Mouse (Mus musculus): Measurements from ENCODE around the gene Hist1h2ad. TPM values are rescaled to one million over a fixed set of nuclear protein-coding genes. Genes with fewer than 3 reads are reported as not detected.
"Not testable (repeated sequence)": the region's sequence is repeated elsewhere in the genome, so short reads cannot be mapped to it uniquely, and the experiment has no call there.

Hist1h2ad gene
- total RNA-seq, 2 experiments from 2014 or later: 5.6 to 6.1 TPM

- DNase-seq (ENCODE audit: low spot score in 2 of 2): no peak
Measured at GRCm38 (mm10) chr13:23583387-23584068, 9.3 kb downstream of the Hist1h2ad start.

- no peak for DNase-seq (ENCODE audit: low spot score in 2 of 2)
Measured at GRCm38 (mm10) chr13:23584331-23584730, 10.2 kb downstream of the Hist1h2ad start.

GRCm38 (mm10) chr13:23585029-23585441 lies 10.9 kb downstream of the Hist1h2ad start:
- DNase-seq (ENCODE audit: low spot score in 2 of 2): peak; percentile 53 to 54

- peak; percentile 52 to 59 for DNase-seq (ENCODE audit: low spot score in 2 of 2)
Measured at GRCm38 (mm10) chr13:23585442-23586098, 11.4 kb downstream of the Hist1h2ad start.

- no peak for DNase-seq (ENCODE audit: low spot score in 2 of 2)
Measured at GRCm38 (mm10) chr13:23586099-23586939, 12.1 kb downstream of the Hist1h2ad start.

GRCm38 (mm10) chr13:23586940-23587225 lies 12.7 kb downstream of the Hist1h2ad start:
- no peak for DNase-seq (ENCODE audit: low spot score in 2 of 2)

GRCm38 (mm10) chr13:23591206-23591605 lies 17.0 kb downstream of the Hist1h2ad start:
- no peak for DNase-seq (ENCODE audit: low spot score in 2 of 2)

- DNase-seq (ENCODE audit: low spot score in 2 of 2): not testable (repeated sequence)
Measured at GRCm38 (mm10) chr13:23591886-23592285, 17.7 kb downstream of the Hist1h2ad start.

- DNase-seq (ENCODE audit: low spot score in 2 of 2): no peak
Measured at GRCm38 (mm10) chr13:23592614-23593013, 18.4 kb downstream of the Hist1h2ad start.

- DNase-seq (ENCODE audit: low spot score in 2 of 2): no peak
Measured at GRCm38 (mm10) chr13:23593051-23593770, 19.0 kb downstream of the Hist1h2ad start.

- no peak for DNase-seq (ENCODE audit: low spot score in 2 of 2)
Measured at GRCm38 (mm10) chr13:23595185-23595584, 21.0 kb downstream of the Hist1h2ad start.

- DNase-seq (ENCODE audit: low spot score in 2 of 2): no peak
Measured at GRCm38 (mm10) chr13:23595622-23596372, 21.6 kb downstream of the Hist1h2ad start.

- DNase-seq (ENCODE audit: low spot score in 2 of 2): peak; percentile 83 to 84
Measured at GRCm38 (mm10) chr13:23597957-23598356, 23.8 kb downstream of the Hist1h2ad start.

- DNase-seq (ENCODE audit: low spot score in 2 of 2): no peak
Measured at GRCm38 (mm10) chr13:23603182-23603699, 29.1 kb downstream of the Hist1h2ad start.

- DNase-seq (ENCODE audit: low spot score in 2 of 2): no peak
Measured at GRCm38 (mm10) chr13:23604452-23604851, 30.3 kb downstream of the Hist1h2ad start.

GRCm38 (mm10) chr13:23605052-23605451 lies 30.9 kb downstream of the Hist1h2ad start:
- no peak for DNase-seq (ENCODE audit: low spot score in 2 of 2)

GRCm38 (mm10) chr13:23609209-23609608 lies 35.0 kb downstream of the Hist1h2ad start:
- DNase-seq (ENCODE audit: low spot score in 2 of 2): peak in 1 of 2 experiments; percentile 9

- no peak for DNase-seq (ENCODE audit: low spot score in 2 of 2)
Measured at GRCm38 (mm10) chr13:23609844-23610243, 35.7 kb downstream of the Hist1h2ad start.

- DNase-seq (ENCODE audit: low spot score in 2 of 2): no peak
Measured at GRCm38 (mm10) chr13:23610393-23610792, 36.2 kb downstream of the Hist1h2ad start.

- no peak for DNase-seq (ENCODE audit: low spot score in 2 of 2)
Measured at GRCm38 (mm10) chr13:23611638-23612037, 37.5 kb downstream of the Hist1h2ad start.

Data from adrenal gland, adult 18-20 months (tissue).